Comparison of ENCODE assay signal across 16 mouse cellular contexts in the genomic region with DNA sequence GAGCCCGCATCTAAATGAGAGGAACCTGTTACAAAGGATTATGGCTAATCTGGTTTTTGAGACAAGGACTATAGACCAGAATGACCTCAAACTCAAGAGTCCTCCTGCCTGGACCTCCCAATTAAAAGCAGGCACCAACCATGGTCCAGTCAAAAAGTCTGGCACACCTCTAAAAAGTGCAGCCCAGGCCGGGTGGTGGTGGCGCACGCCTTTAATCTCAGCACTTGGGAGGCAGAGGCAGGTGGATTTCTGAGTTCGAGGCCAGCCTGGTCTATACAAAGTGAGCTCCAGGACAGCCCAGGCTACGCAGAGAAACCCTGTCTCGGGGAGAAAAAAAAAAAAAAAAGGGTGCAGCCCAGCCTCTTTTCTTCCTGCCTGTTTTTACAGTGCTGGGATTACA. TPM values are rescaled to one million over a fixed set of nuclear protein-coding genes. Genes with fewer than 3 reads are reported as not detected.
DNase-seq lines count a peak whose midpoint lies in the region; ATAC-seq and TF ChIP-seq lines count a peak whose summit lies in the region.
"Had no signal": no experiment of that assay in that cellular context is flagged by ENCODE, and none has a peak within 500 bp of the region (broad histone marks: within the 10 kb centered on the region; RNA-seq: fewer than 3 reads in every experiment).

No protein-coding gene starts in this region.

- DNase-seq in intestine, embryonic 14.5 days (ENCODE audit: low spot score), result no peak
- DNase-seq in spleen, adult 2 months (ENCODE audit: low read depth in 1 of 2, low spot score in 2 of 2), result no peak
- no peak for DNase-seq in spleen, postnatal 10 days (ENCODE audit: low spot score in 2 of 2)
- DNase-seq in liver, embryonic 14.5 days (ENCODE audit: low read depth in 3 of 3, low spot score in 3 of 3), result no peak
- no peak for DNase-seq in forebrain, embryonic 11.5 days (ENCODE audit: low spot score)

- peak overlapping the region; percentile 42 for H3K4me2 ChIP-seq in intestine, embryonic 14.5 days (ENCODE audit: low read length)
- no peak overlapping the region for H3K4me2 ChIP-seq in intestine, postnatal 0 days (replicated peaks; ENCODE audit: low read depth)
- 0 out of 2 replicates have a peak overlapping the region, but pooled peaks have one; percentile 42 for H3K4me2 ChIP-seq in intestine, embryonic 16.5 days (ENCODE audit: low read depth, low read length)
- H3K4me2 ChIP-seq in liver, embryonic 14.5 days (ENCODE audit: low read depth), result peak overlapping the region; percentile 38; the same call in 1 of the 2 replicates
- H3K4me2 ChIP-seq in forebrain, embryonic 11.5 days (ENCODE audit: low read depth, low read length, severe bottlenecking), result no peak overlapping the region

- no peak overlapping the region for H3K9ac ChIP-seq in intestine, embryonic 14.5 days (ENCODE audit: low read length)
- no peak overlapping the region for H3K9ac ChIP-seq in intestine, postnatal 0 days (ENCODE audit: low read depth, low read length)
- H3K9ac ChIP-seq in intestine, embryonic 16.5 days (ENCODE audit: low read depth, low read length), result no peak overlapping the region
- H3K9ac ChIP-seq in liver, embryonic 14.5 days (replicated peaks), result no peak overlapping the region
- H3K9ac ChIP-seq in forebrain, embryonic 11.5 days (ENCODE audit: low read length), result no peak overlapping the region
- H3K9ac ChIP-seq: midbrain, embryonic 13.5 days had no signal

- peaks cover 44% of the 10 kb centered on the region for H3K36me3 ChIP-seq in intestine, embryonic 14.5 days (ENCODE audit: control insufficient read depth, insufficient read depth, low read length)
- peaks cover 39% of the 10 kb centered on the region for H3K36me3 ChIP-seq in intestine, postnatal 0 days (ENCODE audit: control insufficient read depth, insufficient read depth)
- H3K36me3 ChIP-seq in spleen, adult 2 months (ENCODE audit: control insufficient read depth, insufficient read depth, low read length), result peaks cover 19% of the 10 kb centered on the region
- peaks cover 18% of the 10 kb centered on the region for H3K36me3 ChIP-seq in intestine, embryonic 16.5 days (ENCODE audit: control insufficient read depth, insufficient read depth, low read length)
- peaks cover 35% of the 10 kb centered on the region for H3K36me3 ChIP-seq in liver, embryonic 14.5 days (replicated peaks; ENCODE audit: control insufficient read depth, insufficient read depth, low read depth)
- peaks cover 11% of the 10 kb centered on the region; the same call in 1 of the 2 replicates for H3K36me3 ChIP-seq in forebrain, embryonic 11.5 days (ENCODE audit: control insufficient read depth, insufficient read depth, low read length)

- 74% methylated on average over 7 of the region's 7 CpGs for WGBS in intestine, embryonic 14.5 days
- 71% methylated on average over 7 of the region's 7 CpGs for WGBS in intestine, postnatal 0 days
- WGBS in spleen, adult 2 months, result 47% methylated on average over 7 of the region's 7 CpGs
- 73% methylated on average over 7 of the region's 7 CpGs for WGBS in intestine, embryonic 16.5 days
- WGBS in liver, embryonic 14.5 days (ENCODE audit: insufficient replicate concordance), result 64% methylated on average over 7 of the region's 7 CpGs
- 82% methylated on average over 7 of the region's 7 CpGs for WGBS in forebrain, embryonic 11.5 days

- TF ChIP-seq EP300 in liver, embryonic 14.5 days (IDR thresholded peaks at IDR 0.05; ENCODE audit: low read depth), result no peak

- TF ChIP-seq CTCF in intestine, postnatal 0 days (IDR thresholded peaks at IDR 0.05; ENCODE audit: low read depth), result no peak
- TF ChIP-seq CTCF in spleen, adult 2 months (IDR thresholded peaks at IDR 0.05; ENCODE audit: extremely low read depth, insufficient read depth, insufficient read length, insufficient replicate concordance), result no peak
- TF ChIP-seq CTCF in liver, embryonic 14.5 days (IDR thresholded peaks at IDR 0.05; ENCODE audit: low read depth), result no peak

- TF ChIP-seq POLR2A in spleen, adult 2 months (IDR thresholded peaks at IDR 0.05; ENCODE audit: low read depth, low read length), result no peak

- H3K4me1 ChIP-seq in intestine, embryonic 14.5 days (replicated peaks; ENCODE audit: control insufficient read depth, insufficient read depth, low read length), result no peaks in the 10 kb centered on the region
- H3K4me1 ChIP-seq in intestine, postnatal 0 days (replicated peaks; ENCODE audit: control insufficient read depth, insufficient read depth, low read length), result no peaks in the 10 kb centered on the region
- H3K4me1 ChIP-seq in spleen, adult 2 months (ENCODE audit: control insufficient read depth, insufficient read depth, insufficient read length), result no peaks in the 10 kb centered on the region; the same call in 1 of the 2 replicates
- H3K4me1 ChIP-seq in intestine, embryonic 16.5 days (ENCODE audit: control insufficient read depth, insufficient read depth, low read length), result no peaks in the 10 kb centered on the region
- no peaks in the 10 kb centered on the region for H3K4me1 ChIP-seq in liver, embryonic 14.5 days (replicated peaks; ENCODE audit: control insufficient read depth in 2 of 2, insufficient read depth in 2 of 2, low read length in 1 of 2)
- H3K4me1 ChIP-seq in forebrain, embryonic 11.5 days (replicated peaks; ENCODE audit: control insufficient read depth, insufficient read depth, low read length), result no peaks in the 10 kb centered on the region

- no peak overlapping the region for H3K4me3 ChIP-seq in intestine, embryonic 14.5 days (ENCODE audit: low read depth, low read length)
- H3K4me3 ChIP-seq in intestine, postnatal 0 days (ENCODE audit: low read depth, low read length), result no peak overlapping the region
- peak overlapping the region; percentile 63; the same call in 1 of the 2 replicates for H3K4me3 ChIP-seq in spleen, adult 2 months (ENCODE audit: extremely low read depth, insufficient read depth, insufficient read length)
- H3K4me3 ChIP-seq in intestine, embryonic 16.5 days (ENCODE audit: low read length), result no peak overlapping the region
- H3K4me3 ChIP-seq in liver, embryonic 14.5 days (ENCODE audit: insufficient read depth in 1 of 2, low read depth in 2 of 2, low read length in 2 of 2), result no peak overlapping the region
- H3K4me3 ChIP-seq in forebrain, embryonic 11.5 days (ENCODE audit: low read depth, low read length), result no peak overlapping the region
- H3K4me3 ChIP-seq: left cerebral cortex, adult 2 months; midbrain, embryonic 13.5 days; myocyte had no signal

- no peak overlapping the region for H3K27ac ChIP-seq in intestine, embryonic 14.5 days (ENCODE audit: low read depth)
- no peak overlapping the region for H3K27ac ChIP-seq in intestine, postnatal 0 days (ENCODE audit: low read depth, low read length)
- H3K27ac ChIP-seq in spleen, adult 2 months (ENCODE audit: insufficient read depth, low read length), result peak overlapping the region; percentile 93
- no peak overlapping the region for H3K27ac ChIP-seq in intestine, embryonic 16.5 days (ENCODE audit: low read length)
- H3K27ac ChIP-seq in liver, embryonic 14.5 days, result no peak overlapping the region
- no peak overlapping the region for H3K27ac ChIP-seq in forebrain, embryonic 11.5 days (ENCODE audit: low read depth, low read length)
- H3K27ac ChIP-seq: left cerebral cortex, adult 2 months; midbrain, embryonic 13.5 days had no signal

- no peak for ATAC-seq in intestine, embryonic 14.5 days (replicated peaks; ENCODE audit: low FRiP score, low TSS enrichment, low read depth)
- no peak for ATAC-seq in intestine, postnatal 0 days
- no peak for ATAC-seq in intestine, embryonic 16.5 days
- ATAC-seq in liver, embryonic 14.5 days (ENCODE audit: insufficient read depth), result no peak
- no peak for ATAC-seq in forebrain, embryonic 11.5 days (replicated peaks; ENCODE audit: low FRiP score)
- ATAC-seq in erythroblast, adult 5-6 weeks (replicated peaks; ENCODE audit: low FRiP score, poor library complexity, severe bottlenecking), result no peak

- no peaks in the 10 kb centered on the region for H3K27me3 ChIP-seq in intestine, embryonic 14.5 days (replicated peaks; ENCODE audit: control insufficient read depth, insufficient read depth, low read length)
- H3K27me3 ChIP-seq in intestine, postnatal 0 days (replicated peaks; ENCODE audit: control insufficient read depth, insufficient read depth, low read length), result no peaks in the 10 kb centered on the region
- no peaks in the 10 kb centered on the region for H3K27me3 ChIP-seq in spleen, adult 2 months (ENCODE audit: control insufficient read depth, insufficient read depth, low read length)
- H3K27me3 ChIP-seq in intestine, embryonic 16.5 days (replicated peaks; ENCODE audit: control insufficient read depth, insufficient read depth, low read length), result no peaks in the 10 kb centered on the region
- H3K27me3 ChIP-seq in liver, embryonic 14.5 days (ENCODE audit: control insufficient read depth, insufficient read depth, low read length), result no peaks in the 10 kb centered on the region
- no peaks in the 10 kb centered on the region for H3K27me3 ChIP-seq in forebrain, embryonic 11.5 days (ENCODE audit: control insufficient read depth, insufficient read depth, low read length)
- H3K27me3 ChIP-seq: midbrain, embryonic 13.5 days had no signal

- H3K9me3 ChIP-seq in intestine, embryonic 14.5 days (ENCODE audit: control insufficient read depth, low read length), result no peaks in the 10 kb centered on the region
- no peaks in the 10 kb centered on the region for H3K9me3 ChIP-seq in intestine, postnatal 0 days (ENCODE audit: control insufficient read depth)
- H3K9me3 ChIP-seq in intestine, embryonic 16.5 days (ENCODE audit: control insufficient read depth, low read length), result no peaks in the 10 kb centered on the region
- H3K9me3 ChIP-seq in liver, embryonic 14.5 days (ENCODE audit: control insufficient read depth, low read length), result no peaks in the 10 kb centered on the region
- no peaks in the 10 kb centered on the region for H3K9me3 ChIP-seq in forebrain, embryonic 11.5 days (ENCODE audit: control insufficient read depth, low read length)
- H3K9me3 ChIP-seq: hindbrain, embryonic 10.5 days; midbrain, embryonic 13.5 days had no signal

RNA-seq across cellular contexts. Expression of a gene that starts 0.7 kb away (rescaled TPM):
- polyA plus RNA-seq in intestine, embryonic 14.5 days (2014; fragmentation: Nextera tagmentation; extraction: Ambion mirVana), result 1.0 and 1.1 TPM in 2 replicates
- polyA plus RNA-seq in intestine, postnatal 0 days (2015; fragmentation: Nextera tagmentation; extraction: Ambion mirVana), result 0.73 and 0.77 TPM in 2 replicates
- 62.1 and 72.2 TPM in 2 replicates for polyA plus RNA-seq in spleen, adult 2 months (2012; rRNA removed)
- polyA plus RNA-seq in intestine, embryonic 16.5 days (2015; fragmentation: Nextera tagmentation; extraction: Ambion mirVana), result 0.64 and 0.79 TPM in 2 replicates
- 1.3 and 1.4 TPM in 2 replicates for polyA plus RNA-seq in liver, embryonic 14.5 days (2012; rRNA removed)
- polyA plus RNA-seq in liver, embryonic 14.5 days (2014; fragmentation: Nextera tagmentation; extraction: Ambion mirVana), result 0.24 and 0.33 TPM in 2 replicates
- polyA plus RNA-seq in forebrain, embryonic 11.5 days (2014; fragmentation: Nextera tagmentation; extraction: Ambion mirVana), result 1.8 and 2.0 TPM in 2 replicates
- total RNA-seq in erythroblast, adult 5-6 weeks (2015; ENCODE audit: low replicate concordance), result 3.1 TPM in 2 replicates
- 2.5 and 3.5 TPM in 2 replicates for total RNA-seq in erythroblast, adult 5-6 weeks (2017; ENCODE audit: low replicate concordance)

RNA-seq across cellular contexts. Expression of a gene that starts 15.6 kb away (rescaled TPM):
- polyA plus RNA-seq in intestine, embryonic 14.5 days (2014; fragmentation: Nextera tagmentation; extraction: Ambion mirVana), result 56.9 and 61.8 TPM in 2 replicates
- 35.4 and 35.5 TPM in 2 replicates for polyA plus RNA-seq in intestine, postnatal 0 days (2015; fragmentation: Nextera tagmentation; extraction: Ambion mirVana)
- polyA plus RNA-seq in spleen, adult 2 months (2012; rRNA removed), result 47.3 and 62.1 TPM in 2 replicates
- 53.0 and 55.0 TPM in 2 replicates for polyA plus RNA-seq in intestine, embryonic 16.5 days (2015; fragmentation: Nextera tagmentation; extraction: Ambion mirVana)
- 8.8 and 11.0 TPM in 2 replicates for polyA plus RNA-seq in liver, embryonic 14.5 days (2012; rRNA removed)
- polyA plus RNA-seq in liver, embryonic 14.5 days (2014; fragmentation: Nextera tagmentation; extraction: Ambion mirVana), result 20.3 and 23.7 TPM in 2 replicates
- polyA plus RNA-seq in forebrain, embryonic 11.5 days (2014; fragmentation: Nextera tagmentation; extraction: Ambion mirVana), result 76.9 and 83.6 TPM in 2 replicates
- total RNA-seq in erythroblast, adult 5-6 weeks (2015; ENCODE audit: low replicate concordance), result 7.1 and 12.5 TPM in 2 replicates
- total RNA-seq in erythroblast, adult 5-6 weeks (2017; ENCODE audit: low replicate concordance), result 1.7 and 7.8 TPM in 2 replicates

RNA-seq across cellular contexts. Expression of a gene that starts 15.6 kb away (rescaled TPM):
- 16.0 and 17.5 TPM in 2 replicates for polyA plus RNA-seq in intestine, embryonic 14.5 days (2014; fragmentation: Nextera tagmentation; extraction: Ambion mirVana)
- polyA plus RNA-seq in intestine, postnatal 0 days (2015; fragmentation: Nextera tagmentation; extraction: Ambion mirVana), result 8.8 and 9.7 TPM in 2 replicates
- 8.7 and 12.1 TPM in 2 replicates for polyA plus RNA-seq in spleen, adult 2 months (2012; rRNA removed)
- 12.0 and 12.6 TPM in 2 replicates for polyA plus RNA-seq in intestine, embryonic 16.5 days (2015; fragmentation: Nextera tagmentation; extraction: Ambion mirVana)
- 5.9 and 6.0 TPM in 2 replicates for polyA plus RNA-seq in liver, embryonic 14.5 days (2012; rRNA removed)
- polyA plus RNA-seq in liver, embryonic 14.5 days (2014; fragmentation: Nextera tagmentation; extraction: Ambion mirVana), result 6.4 and 7.9 TPM in 2 replicates
- 24.9 and 25.1 TPM in 2 replicates for polyA plus RNA-seq in forebrain, embryonic 11.5 days (2014; fragmentation: Nextera tagmentation; extraction: Ambion mirVana)
- total RNA-seq in erythroblast, adult 5-6 weeks (2015; ENCODE audit: low replicate concordance), result 2.1 TPM in 1 of 2 replicates, not detected in the other
- 0.56 and 1.5 TPM in 2 replicates for total RNA-seq in erythroblast, adult 5-6 weeks (2017; ENCODE audit: low replicate concordance)

RNA-seq across cellular contexts. Expression of a gene that starts 22.1 kb away (rescaled TPM):
- not detected in 2 replicates for polyA plus RNA-seq in intestine, embryonic 14.5 days (2014; fragmentation: Nextera tagmentation; extraction: Ambion mirVana)
- not detected in 2 replicates for polyA plus RNA-seq in intestine, postnatal 0 days (2015; fragmentation: Nextera tagmentation; extraction: Ambion mirVana)
- polyA plus RNA-seq in spleen, adult 2 months (2012; rRNA removed), result not detected in 2 replicates
- polyA plus RNA-seq in intestine, embryonic 16.5 days (2015; fragmentation: Nextera tagmentation; extraction: Ambion mirVana), result not detected in 2 replicates
- polyA plus RNA-seq in liver, embryonic 14.5 days (2012; rRNA removed), result not detected in 2 replicates
- polyA plus RNA-seq in liver, embryonic 14.5 days (2014; fragmentation: Nextera tagmentation; extraction: Ambion mirVana), result not detected in 2 replicates
- 0.36 TPM in 1 of 2 replicates, not detected in the other for polyA plus RNA-seq in forebrain, embryonic 11.5 days (2014; fragmentation: Nextera tagmentation; extraction: Ambion mirVana)
- not detected in 2 replicates for total RNA-seq in erythroblast, adult 5-6 weeks (2015; ENCODE audit: low replicate concordance)
- total RNA-seq in erythroblast, adult 5-6 weeks (2017; ENCODE audit: low replicate concordance), result not detected in 2 replicates
- total RNA-seq: gastrocnemius, postnatal 14 days; neutrophil, adult 5-6 weeks had no signal
- polyA plus RNA-seq: CD4-positive, CD25-positive, alpha-beta regulatory T cell, adult 4 months; stomach, embryonic 14.5 days had no signal

RNA-seq across cellular contexts. Expression of a gene that starts 22.7 kb away (rescaled TPM):
- 22.6 and 23.2 TPM in 2 replicates for polyA plus RNA-seq in intestine, embryonic 14.5 days (2014; fragmentation: Nextera tagmentation; extraction: Ambion mirVana)
- polyA plus RNA-seq in intestine, postnatal 0 days (2015; fragmentation: Nextera tagmentation; extraction: Ambion mirVana), result 3.8 and 3.9 TPM in 2 replicates
- polyA plus RNA-seq in spleen, adult 2 months (2012; rRNA removed), result 4.3 and 6.2 TPM in 2 replicates
- polyA plus RNA-seq in intestine, embryonic 16.5 days (2015; fragmentation: Nextera tagmentation; extraction: Ambion mirVana), result 11.2 and 13.6 TPM in 2 replicates
- 7.0 and 7.8 TPM in 2 replicates for polyA plus RNA-seq in liver, embryonic 14.5 days (2012; rRNA removed)
- 4.8 and 6.5 TPM in 2 replicates for polyA plus RNA-seq in liver, embryonic 14.5 days (2014; fragmentation: Nextera tagmentation; extraction: Ambion mirVana)
- polyA plus RNA-seq in forebrain, embryonic 11.5 days (2014; fragmentation: Nextera tagmentation; extraction: Ambion mirVana), result 43.0 and 44.4 TPM in 2 replicates
- 2.1 and 2.5 TPM in 2 replicates for total RNA-seq in erythroblast, adult 5-6 weeks (2015; ENCODE audit: low replicate concordance)
- 2.7 and 7.0 TPM in 2 replicates for total RNA-seq in erythroblast, adult 5-6 weeks (2017; ENCODE audit: low replicate concordance)

Comparison
In these comparisons a context has a peak if more than half of its experiments do, and no peak if none do; other contexts are left out.
1. H3K4me2 ChIP-seq: peak in intestine, embryonic 14.5 days (single experiment), intestine, embryonic 16.5 days (single experiment) and liver, embryonic 14.5 days (single experiment); none in intestine, postnatal 0 days (single experiment) and forebrain, embryonic 11.5 days (single experiment).
2. RNA of a gene that starts 0.7 kb away (polyA plus RNA-seq): 62.1 to 72.2 TPM in spleen, adult 2 months; 1.8 to 2.0 TPM in forebrain, embryonic 11.5 days, 0.24 to 1.4 TPM in liver, embryonic 14.5 days, 1.0 to 1.1 TPM in intestine, embryonic 14.5 days, 0.64 to 0.79 TPM in intestine, embryonic 16.5 days and 0.73 to 0.77 TPM in intestine, postnatal 0 days; every median in the first group is over 10 times any median in the second.